Mouse (Mus musculus) liver, adult 2 months (tissue): Measurements from ENCODE around the gene Fam209.

Experiments
- CTCF ChIP-seq: fragments of 200-500 bp; IDR thresholded peaks from 2 replicates; pipeline ENCODE4 v1.5.1; 2011; ENCODE audit warnings: low read depth, low read length, control low read depth
- POLR2A ChIP-seq: fragments of 200-500 bp; IDR thresholded peaks from 2 replicates; pipeline ENCODE4 v1.6.1; 2011; ENCODE audit warnings: low read length, control low read depth; ENCODE audit not compliant: insufficient read depth; ENCODE audit errors: extremely low read depth

GRCm38 (mm10) chr2:172462813-172463212, 9.5 kb upstream of the Fam209 start:
- TF ChIP-seq CTCF = no peak
- no peak for TF ChIP-seq POLR2A
